Mouse (Mus musculus) CH12.LX (cell line): ENCODE data around the gene C2cd4d.

Source experiments
- CHD2 ChIP-seq: IDR thresholded peaks from 2 replicates; pipeline ENCODE4 v1.6.1; 2011; ENCODE audit warnings: low read length, improper control_type of control experiment
- CTCF ChIP-seq, 2 experiments: IDR thresholded peaks in 1 of 2; conservative IDR thresholded peaks in 1 of 2; 2 replicates each; pipeline ENCODE4 v1.5.1; 2011 to 2012; ENCODE audit warnings: low read depth in 2 of 2, low read length in 2 of 2, improper control_type of control experiment in 1 of 2, inconsistent platforms in 1 of 2, mild to moderate bottlenecking in 1 of 2, moderate library complexity in 1 of 2
- MEF2A ChIP-seq: IDR thresholded peaks from 2 replicates; pipeline ENCODE4 v1.6.1; 2014; ENCODE audit warnings: low read depth, mild to moderate bottlenecking, inconsistent platforms, low read length, improper control_type of control experiment, borderline replicate concordance
- POLR2A ChIP-seq: IDR thresholded peaks from 2 replicates; pipeline ENCODE4 v1.6.1; 2011; ENCODE audit warnings: low read depth, mild to moderate bottlenecking, improper control_type of control experiment, low read length
- POLR2AphosphoS2 ChIP-seq: IDR thresholded peaks from 2 replicates; pipeline ENCODE4 v1.6.1; 2011; ENCODE audit warnings: low read depth, low read length, improper control_type of control experiment
- RCOR1 ChIP-seq: conservative IDR thresholded peaks from 2 replicates; pipeline ENCODE4 v1.6.1; 2012; ENCODE audit warnings: low read depth, mild to moderate bottlenecking, inconsistent platforms, low read length, improper control_type of control experiment
- TCF12 ChIP-seq: IDR thresholded peaks from 2 replicates; pipeline ENCODE4 v1.6.1; 2014; ENCODE audit warnings: low read depth, mild to moderate bottlenecking, inconsistent platforms, low read length, improper control_type of control experiment
- UBTF ChIP-seq: IDR thresholded peaks from 2 replicates; pipeline ENCODE4 v1.6.1; 2012; ENCODE audit warnings: low read depth, mild to moderate bottlenecking, inconsistent platforms, low read length, improper control_type of control experiment, moderate library complexity
- USF1 ChIP-seq: IDR thresholded peaks from 2 replicates; pipeline ENCODE4 v1.6.1; 2014; ENCODE audit warnings: low read depth, mild to moderate bottlenecking, inconsistent platforms, low read length, improper control_type of control experiment
- ZKSCAN1 ChIP-seq: IDR thresholded peaks from 2 replicates; pipeline ENCODE4 v1.6.1; 2012; ENCODE audit warnings: low read depth, inconsistent platforms, low read length, improper control_type of control experiment, borderline replicate concordance

DNA sequence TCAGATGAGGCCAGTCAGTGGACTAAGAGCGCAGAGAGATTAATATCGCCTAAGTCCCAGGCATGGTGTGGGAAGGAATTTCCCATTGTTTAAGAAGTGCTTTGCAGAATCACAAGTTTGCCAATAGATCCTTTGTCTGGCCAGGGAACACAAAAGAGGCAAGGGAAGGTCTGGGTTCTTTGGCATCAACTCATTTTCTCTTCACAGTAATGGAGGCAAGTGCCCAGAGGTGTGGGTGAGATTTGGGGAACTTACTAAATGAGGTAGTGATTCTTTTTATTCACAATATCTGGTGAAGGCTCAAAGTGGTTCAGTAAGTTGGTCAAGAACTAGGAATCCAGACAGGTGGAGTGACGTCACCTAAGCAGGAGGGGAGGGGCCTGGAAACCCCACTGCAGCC, 17.3 kb upstream of the C2cd4d start:
- TF ChIP-seq POLR2AphosphoS2 (no peak), TCF12 (no peak), CHD2 (no peak), RCOR1 (no peak), CTCF (conservative IDR thresholded peaks at IDR 0.05 in 1 of 2, IDR thresholded peaks at IDR 0.05 in 1 of 2; ENCODE audit: low read depth in 2 of 2, low read length in 2 of 2) (no peak), USF1 (no peak), ZKSCAN1 (no peak), UBTF (no peak), POLR2A (no peak), MEF2A (no peak)
